Mouse (Mus musculus) lung, adult 18-20 months (tissue): Measurements from ENCODE around the gene Retnlg.
"Not testable (repeated sequence)": the region's sequence is repeated elsewhere in the genome, so short reads cannot be mapped to it uniquely, and the experiment has no call there.

Experiments used
- DNase-seq, 2 experiments: peaks; one replicate each; pipeline ENCODE4 v3.0.0; 2022; ENCODE audit warnings: mixed read lengths in 2 of 2

Gene Retnlg

DNA sequence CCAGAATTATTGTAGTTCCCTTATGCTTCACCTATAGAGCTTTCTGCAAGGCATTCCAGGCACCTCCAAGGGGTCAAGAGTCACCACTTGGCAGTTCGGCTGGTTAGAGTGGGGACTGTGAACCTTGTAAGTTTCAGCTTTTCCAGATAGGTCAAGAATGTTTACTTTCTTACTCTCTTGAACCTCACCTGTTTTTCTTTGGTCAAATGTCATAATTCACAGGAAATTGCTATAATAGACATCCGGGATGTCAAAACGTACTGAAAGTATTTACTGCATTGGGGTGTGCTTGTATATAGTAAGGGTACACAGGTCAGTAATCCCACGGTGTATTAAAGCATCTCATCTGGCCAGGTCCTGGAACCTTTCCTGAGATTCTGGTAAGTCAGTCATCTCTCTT is at the start of gene Retnlg:
TSS of gene Retnlg (plus strand) at position 301 of the 400 bp plus-strand sequence.
- DNase-seq: no peak

DNA sequence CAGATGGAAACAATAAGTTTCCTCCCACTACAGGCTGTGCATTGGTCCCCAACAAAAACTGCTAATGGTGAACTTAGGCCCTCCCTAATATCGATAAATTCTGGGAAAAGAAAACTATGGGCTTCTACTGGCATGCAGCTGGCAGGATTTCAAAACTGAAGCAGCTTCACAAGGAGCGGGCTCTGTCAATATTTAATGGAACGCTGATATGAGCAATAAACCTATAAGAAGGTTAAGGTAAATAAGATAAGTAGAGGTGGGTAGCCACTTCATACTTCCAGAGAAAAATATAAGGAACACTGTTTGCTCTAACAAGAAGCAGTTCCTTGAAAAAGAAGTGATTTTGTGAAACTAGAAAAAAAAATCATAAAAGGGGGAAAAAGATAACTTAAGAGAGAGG is 45.9 kb upstream of the Retnlg start:
- DNase-seq: no peak

DNA sequence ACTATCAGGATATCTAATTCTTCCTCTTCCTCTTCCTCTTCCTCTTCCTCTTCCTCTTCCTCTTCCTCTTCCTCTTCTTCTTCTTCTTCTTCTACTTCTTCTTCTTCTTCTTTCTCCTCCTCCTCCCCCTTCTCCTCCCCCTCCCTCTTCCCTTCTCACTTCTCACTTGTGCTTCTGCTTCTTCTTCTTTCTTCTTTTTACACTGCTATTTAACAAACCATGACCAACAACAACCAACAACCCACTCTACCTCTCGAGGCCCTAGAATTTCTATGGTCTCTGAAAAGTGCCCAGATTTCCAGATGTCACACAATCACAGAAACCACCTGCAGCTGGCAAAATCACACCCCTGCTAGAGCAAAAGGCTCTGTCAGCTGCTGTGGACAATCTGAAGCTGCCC is 44.8 kb upstream of the Retnlg start:
- no peak for DNase-seq

DNA sequence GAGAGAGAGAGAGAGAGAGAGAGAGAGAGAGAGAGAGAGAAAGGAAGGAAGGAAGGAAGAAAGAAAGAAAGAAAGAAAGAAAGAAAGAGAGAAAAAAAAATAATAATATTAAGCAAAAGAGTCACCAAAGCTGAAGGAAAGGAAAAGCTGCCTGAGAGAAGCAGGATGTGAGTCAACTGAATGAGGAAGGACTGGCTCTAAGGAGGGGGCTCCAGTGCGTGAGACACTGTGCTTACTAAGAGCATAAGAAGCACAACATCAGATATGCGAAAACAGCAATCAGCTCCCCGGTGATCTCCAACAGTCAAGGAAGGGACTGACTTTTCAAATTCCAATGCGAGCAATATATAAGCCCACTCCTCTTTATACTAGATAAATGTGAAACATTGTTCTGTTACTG is 43.4 kb upstream of the Retnlg start:
- no peak for DNase-seq

DNA sequence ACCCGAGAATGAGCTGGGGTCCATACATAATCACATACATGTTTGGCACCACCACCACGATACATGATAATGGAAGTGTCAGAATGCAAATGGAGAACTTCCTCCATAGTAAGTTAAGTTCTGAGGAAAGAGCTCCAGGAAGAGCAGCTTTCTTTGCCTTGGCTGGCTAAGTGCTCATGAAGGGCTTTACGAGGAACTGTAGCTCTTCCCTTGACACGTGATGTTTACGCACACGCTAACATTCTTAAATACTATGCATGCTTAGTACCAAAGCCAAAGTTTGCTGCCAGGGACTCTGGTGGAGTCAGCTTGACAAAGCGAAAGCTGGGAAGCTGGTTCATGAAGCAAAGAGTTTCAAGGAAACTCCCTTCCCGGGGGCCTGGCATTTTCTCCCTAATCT is 40.4 kb upstream of the Retnlg start:
- no peak for DNase-seq

DNA sequence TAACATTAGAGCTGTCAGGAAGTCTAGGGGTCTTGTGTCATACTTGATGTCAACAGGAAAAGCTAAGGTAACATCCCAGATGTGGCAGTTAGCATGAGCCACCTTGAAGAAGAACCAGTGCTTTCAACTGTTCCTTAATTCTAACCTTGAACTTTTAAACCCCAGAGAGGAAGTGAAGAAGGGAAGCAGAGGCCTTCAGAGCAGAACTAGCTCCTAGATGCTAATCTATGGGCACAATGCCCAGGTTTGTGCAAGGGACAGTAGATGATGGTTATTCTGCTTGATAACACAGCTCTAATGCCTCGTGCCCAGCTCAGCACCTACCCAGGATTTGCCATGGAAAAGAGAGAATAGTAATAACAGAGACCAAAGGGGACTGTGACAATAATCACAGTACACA is 38.8 kb upstream of the Retnlg start:
- not testable (repeated sequence) for DNase-seq

DNA sequence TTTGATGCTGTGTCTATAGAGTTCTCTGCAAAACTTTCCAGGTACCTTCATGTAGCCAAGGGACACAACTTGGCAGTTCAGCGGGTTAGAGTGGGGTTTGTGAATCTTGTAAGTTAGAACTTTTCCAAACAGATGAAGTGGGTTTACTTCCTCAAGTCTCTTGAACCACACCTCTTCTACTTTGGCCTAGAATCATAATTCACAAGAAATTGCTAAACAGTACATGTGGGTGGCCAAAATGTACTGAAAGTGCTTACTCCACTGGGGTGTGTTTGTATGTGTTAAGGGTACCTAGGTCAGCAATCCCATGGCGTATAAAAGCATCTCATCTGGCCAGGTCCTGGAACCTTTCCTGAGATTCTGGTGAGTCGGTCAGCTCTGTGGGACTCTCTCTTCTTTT is 30.2 kb upstream of the Retnlg start, which contains the start of gene Retnla:
TSS of gene Retnla (plus strand) at position 286 of the 400 bp plus-strand sequence.
- peak in 1 of 2 experiments; percentile 4 for DNase-seq

DNA sequence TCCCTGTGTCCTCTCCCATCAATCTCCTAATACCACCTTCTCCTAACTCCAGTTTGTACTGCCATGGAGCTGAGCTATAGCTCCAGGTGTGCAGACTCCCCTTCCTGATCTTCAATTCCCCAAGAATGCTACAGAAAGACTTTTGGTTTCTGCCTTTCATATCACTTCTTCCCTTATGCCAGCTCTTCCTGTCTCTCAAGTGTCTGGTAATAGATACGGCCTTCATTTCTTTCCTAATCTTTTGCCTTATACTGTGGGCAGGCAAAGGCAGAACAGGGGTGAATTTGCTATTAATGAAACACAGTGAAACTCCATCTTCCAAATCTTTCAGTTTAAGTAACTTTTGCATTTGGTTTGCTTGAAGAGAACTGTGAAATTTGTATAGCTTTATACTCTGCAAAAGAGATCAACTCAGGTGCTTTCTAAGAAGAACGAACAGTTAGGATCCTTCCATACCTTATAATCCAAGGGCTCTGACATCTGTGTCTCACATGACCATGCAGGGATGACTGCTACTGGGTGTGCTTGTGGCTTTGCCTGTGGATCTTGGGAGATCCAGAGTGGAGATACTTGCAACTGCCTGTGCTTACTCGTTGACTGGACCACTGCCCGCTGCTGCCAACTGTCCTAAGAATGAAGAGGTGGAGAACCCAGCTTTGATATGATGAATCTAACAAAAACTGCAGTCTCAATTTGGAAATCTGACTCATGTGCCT is 28.6 kb upstream of the Retnlg start:
- DNase-seq: no peak

DNA sequence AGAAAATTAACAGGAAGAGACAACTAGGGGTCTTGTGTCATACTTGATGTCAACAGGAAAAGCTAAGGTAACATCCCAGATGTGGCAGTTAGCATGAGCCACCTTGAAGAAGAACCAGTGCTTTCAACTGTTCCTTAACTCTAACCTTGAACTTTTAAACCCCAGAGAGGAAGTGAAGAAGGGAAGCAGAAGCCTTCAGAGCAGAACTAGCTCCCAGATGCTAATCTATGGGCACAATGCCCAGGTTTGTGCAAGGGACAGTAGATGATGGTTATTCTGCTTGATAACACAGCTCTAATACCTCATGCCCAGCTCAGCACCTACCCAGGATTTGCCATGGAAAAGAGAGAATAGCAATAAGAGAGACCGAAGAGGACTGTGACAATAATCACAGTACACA is 7.4 kb upstream of the Retnlg start:
- DNase-seq: not testable (repeated sequence)

DNA sequence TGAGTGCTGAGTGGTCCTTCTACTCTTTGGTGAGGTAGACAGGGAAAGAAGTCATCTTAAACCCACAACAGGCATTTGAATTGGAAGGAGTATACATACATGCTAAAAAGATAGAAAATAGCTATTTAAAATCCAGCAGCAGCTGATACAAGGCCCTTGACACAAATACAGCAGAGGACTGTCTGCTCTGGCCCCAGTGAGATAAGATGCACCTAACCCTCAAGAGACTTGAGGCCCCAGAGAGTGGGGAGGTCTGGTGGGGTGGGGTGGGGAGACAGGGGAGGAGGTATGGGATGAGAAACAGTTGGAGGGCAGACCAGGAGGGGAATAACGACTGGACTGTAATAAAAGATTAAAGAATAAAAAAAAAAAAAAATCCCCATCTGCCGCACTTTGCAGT is 4.7 kb upstream of the Retnlg start:
- no peak for DNase-seq

DNA sequence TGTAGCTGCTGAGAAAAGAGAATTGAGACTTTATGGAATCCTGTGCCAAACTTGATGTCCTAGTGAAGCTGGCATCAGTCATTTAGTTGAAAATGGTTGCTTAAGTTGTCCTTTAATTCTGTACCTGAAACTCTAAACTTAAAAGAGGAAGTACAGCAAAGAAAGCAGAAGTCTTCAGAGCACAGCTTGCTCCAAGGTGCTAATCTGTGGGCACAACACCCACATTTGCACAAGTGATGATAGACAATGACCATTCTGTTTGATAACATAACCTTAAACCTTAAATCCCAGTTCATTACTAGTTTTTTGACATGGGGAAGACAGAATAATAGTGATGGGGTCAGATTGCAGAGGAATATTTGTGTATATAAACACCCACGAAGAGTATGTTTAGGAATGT is 3.8 kb upstream of the Retnlg start:
- no peak for DNase-seq

DNA sequence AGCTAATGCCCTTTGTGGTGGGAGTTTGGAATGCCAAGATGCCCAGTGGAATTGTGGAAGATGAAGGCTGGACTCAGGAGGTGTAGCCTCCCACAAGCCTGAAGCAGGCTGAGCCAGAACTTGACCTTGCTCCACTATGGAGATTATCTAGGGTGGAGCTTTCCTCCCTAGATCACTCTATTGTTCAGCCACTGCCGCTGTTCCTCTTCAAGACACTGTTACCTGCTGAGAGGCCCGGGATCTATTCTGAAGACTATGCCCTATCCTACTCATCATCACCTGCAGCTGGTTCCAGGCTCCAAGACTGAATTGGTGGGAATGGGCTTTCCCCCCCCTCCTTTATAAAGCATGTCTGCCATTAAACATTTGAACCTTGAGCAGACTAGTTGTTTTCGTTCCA is 2.8 kb upstream of the Retnlg start:
- no peak for DNase-seq

DNA sequence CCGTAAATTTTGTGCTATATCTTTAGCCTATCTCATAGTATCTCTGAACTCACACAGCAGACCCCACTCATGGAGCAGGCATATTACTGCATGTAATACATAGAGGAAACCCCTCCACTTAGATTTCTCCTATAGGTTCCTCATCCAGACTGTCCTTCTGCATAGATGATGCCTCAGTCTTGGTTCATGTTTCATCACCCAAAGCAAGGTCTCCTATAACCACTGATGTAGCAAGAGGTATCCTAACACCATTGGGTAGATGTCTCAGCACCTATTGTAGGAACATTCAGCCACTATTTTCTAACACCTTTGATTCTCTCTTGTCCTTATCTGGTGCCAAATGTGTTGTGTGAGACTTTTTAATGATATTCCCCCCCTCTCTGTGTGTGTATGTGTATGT is 667 bp upstream of the Retnlg start:
- no peak for DNase-seq

DNA sequence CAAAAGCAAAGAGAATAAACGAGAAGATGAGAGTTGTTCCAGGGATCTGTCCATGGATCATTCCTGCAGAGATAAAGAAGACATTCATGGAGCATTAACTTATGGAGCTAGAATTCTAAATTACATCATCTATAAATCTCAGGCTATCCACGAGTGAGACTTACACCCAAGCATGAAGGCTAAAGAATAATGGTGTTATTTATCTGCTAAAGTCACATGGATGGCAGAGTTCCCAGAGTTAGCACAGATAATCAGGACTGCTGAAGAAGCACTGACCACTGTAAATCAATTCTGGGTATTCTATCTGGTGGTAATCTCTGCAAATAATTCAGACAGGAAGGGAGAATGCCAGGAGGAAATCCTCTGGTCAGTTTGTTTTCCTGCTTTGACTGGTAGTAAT is 18.3 kb downstream of the Retnlg start:
- no peak for DNase-seq

DNA sequence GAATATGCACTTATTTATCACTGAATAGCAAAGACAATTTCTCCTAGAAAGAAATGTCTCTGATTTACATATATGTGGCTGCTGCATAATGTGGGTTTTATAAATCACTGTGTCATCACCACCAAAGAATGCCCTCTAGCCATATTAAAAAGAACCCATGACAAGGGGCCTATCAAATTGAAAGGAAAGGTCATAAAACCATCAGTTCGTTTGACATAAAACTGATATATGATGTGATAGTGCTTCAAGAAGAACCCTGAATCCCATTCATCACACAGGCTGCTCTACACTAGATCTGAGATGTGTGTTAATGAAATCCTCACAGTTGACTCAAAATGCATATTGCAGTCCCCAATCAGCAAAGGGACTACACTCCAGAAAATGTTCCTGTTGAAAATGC is 27.4 kb downstream of the Retnlg start:
- no peak for DNase-seq

DNA sequence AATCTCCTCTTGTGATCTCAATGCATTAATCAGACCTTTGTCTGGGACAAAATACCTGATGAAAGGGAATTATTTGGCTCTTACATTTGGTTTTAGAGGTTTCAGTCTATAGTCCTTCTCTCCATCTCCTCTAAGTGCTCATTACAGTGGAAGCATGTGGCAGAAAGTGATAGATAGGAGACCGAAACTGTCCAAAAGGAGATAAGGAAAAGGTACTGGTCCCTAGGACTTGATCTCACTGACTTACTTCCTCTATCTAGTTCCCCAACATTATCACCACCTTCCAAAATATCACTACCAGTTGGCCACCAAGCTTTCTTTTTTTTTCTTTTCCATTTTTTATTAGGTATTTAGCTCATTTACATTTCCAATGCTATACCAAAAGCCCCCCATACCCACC is 38.8 kb downstream of the Retnlg start:
- no peak for DNase-seq

DNA sequence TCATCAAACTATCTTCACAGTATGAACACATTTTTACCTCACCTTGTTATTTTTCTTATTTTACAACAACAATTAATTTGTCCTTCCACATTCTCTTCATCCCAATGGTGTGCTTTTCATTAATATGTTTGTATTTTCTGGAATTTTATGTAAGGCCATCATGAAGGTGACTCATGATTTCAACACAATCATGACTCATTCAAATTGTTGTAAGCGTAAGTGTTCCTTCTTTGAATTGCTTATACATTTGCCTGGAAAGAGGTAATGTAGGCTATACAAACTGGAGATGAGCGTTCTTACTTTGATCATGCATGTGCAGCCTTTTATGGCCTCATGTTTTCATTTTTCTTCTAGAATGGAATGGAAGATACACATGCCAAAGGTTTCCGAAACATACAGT is 40.8 kb downstream of the Retnlg start:
- no peak for DNase-seq

DNA sequence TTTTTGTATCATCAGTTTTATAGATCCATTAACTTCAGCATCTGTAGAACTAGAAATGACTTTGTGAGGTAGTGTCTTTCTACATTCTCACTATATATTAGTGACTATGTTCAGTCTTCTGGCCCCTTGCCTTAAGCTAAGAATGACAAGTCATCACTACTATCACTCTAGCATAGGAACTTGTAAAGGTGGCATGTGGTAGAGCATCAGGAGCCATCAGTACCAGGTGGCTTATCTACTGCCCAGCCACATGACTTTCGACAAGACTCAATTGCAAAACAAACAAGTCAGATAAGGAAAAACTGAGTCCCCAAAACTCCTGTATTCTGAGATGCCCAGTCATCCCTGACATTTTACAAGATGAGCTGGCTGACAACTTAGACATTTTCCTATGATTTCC is 51.3 kb downstream of the Retnlg start:
- DNase-seq: no peak
